Mouse (Mus musculus) ES-Bruce4 (cell line): ENCODE measurements at regions not wholly inside any gene's neighbourhood (a gene's known extent, or its start where the extent isn't known, plus 50 kb on each side); places are given as distances from the start of the nearest gene placed in this dataset.

ENCODE experiments used
- H3K27ac ChIP-seq: 2 replicates; pipeline ENCODE4 v1.5.1; 2012; ENCODE audit warnings: low read length, inconsistent platforms; ENCODE audit not compliant: insufficient read depth
- H3K27me3 ChIP-seq: 2 replicates; pipeline ENCODE4 v1.6.1; 2012; ENCODE audit warnings: mild to moderate bottlenecking, low read length, inconsistent platforms; ENCODE audit not compliant: control insufficient read depth, poor library complexity, insufficient read depth, severe bottlenecking
- H3K36me3 ChIP-seq: 2 replicates; pipeline ENCODE4 v1.6.1; 2012; ENCODE audit warnings: inconsistent platforms, mild to moderate bottlenecking, low read length, moderate library complexity; ENCODE audit not compliant: control insufficient read depth, poor library complexity, insufficient read depth, severe bottlenecking
- H3K4me1 ChIP-seq: one replicate; pipeline ENCODE4 v1.8.1; 2011; ENCODE audit warnings: low read length; ENCODE audit not compliant: control insufficient read depth, insufficient read depth
- H3K4me3 ChIP-seq: 2 replicates; pipeline ENCODE4 v1.5.1; 2011; ENCODE audit warnings: low read depth, mild to moderate bottlenecking, low read length
- H3K9ac ChIP-seq: 2 replicates; pipeline ENCODE4 v1.6.1; 2012; ENCODE audit warnings: low read depth, mild to moderate bottlenecking, inconsistent platforms; ENCODE audit not compliant: poor library complexity, severe bottlenecking
- H3K9me3 ChIP-seq: replicated peaks from 2 replicates; pipeline ENCODE4 v1.6.1; 2012; ENCODE audit warnings: mild to moderate bottlenecking, low read length, inconsistent platforms; ENCODE audit not compliant: control insufficient read depth, poor library complexity, insufficient read depth, severe bottlenecking
- CTCF ChIP-seq: IDR thresholded peaks from one replicate; pipeline ENCODE4 v1.8.1; 2011; ENCODE audit warnings: low read depth, low read length
- EP300 ChIP-seq: IDR thresholded peaks from 2 replicates; pipeline ENCODE4 v1.6.1; 2011; ENCODE audit warnings: low read depth, low read length; ENCODE audit not compliant: insufficient read depth
- POLR2A ChIP-seq: IDR thresholded peaks from one replicate; pipeline ENCODE4 v1.8.1; 2011; ENCODE audit warnings: low read length; ENCODE audit not compliant: insufficient read depth

DNA sequence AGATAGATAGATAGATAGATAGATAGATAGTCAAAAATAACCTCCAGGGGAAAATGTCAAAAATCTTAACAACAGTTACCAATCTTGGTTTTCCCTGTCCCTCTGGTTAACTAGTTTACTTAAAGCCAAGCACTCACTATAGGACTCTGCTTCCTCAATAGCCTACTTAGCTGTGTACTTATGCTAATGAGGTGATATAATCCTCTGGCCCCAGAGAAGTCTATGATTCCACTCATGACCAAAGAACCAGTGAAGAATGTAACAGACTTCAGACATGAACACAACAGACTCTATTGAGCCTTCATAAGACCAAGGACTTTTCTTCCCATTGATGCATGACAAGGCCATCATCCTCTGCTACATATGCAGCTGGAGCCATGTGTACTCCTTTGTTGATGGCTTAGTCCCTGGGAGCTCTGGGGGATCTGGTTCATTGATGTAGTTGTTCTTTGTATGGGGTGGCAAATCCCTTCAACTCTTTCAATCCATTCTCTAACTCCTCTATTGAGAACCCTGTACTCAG lies 589.9 kb upstream of the Dpp10 start:
- Histone ChIP-seq H3K4me3 (no peak overlapping the region), H3K4me1 (no peaks in the 10 kb centered on the region), H3K27me3 (no peaks in the 10 kb centered on the region), H3K36me3 (no peaks in the 10 kb centered on the region), H3K27ac (no peak overlapping the region), H3K9ac (no peak overlapping the region), H3K9me3 (no peaks in the 10 kb centered on the region)
- TF ChIP-seq POLR2A: no peak
- TF ChIP-seq CTCF: no peak
- TF ChIP-seq EP300: no peak

GRCm38 (mm10) chr1:124630084-124630483 lies 584.7 kb upstream of the Dpp10 start:
- Histone ChIP-seq H3K4me1 (no peaks in the 10 kb centered on the region), H3K9me3 (no peaks in the 10 kb centered on the region), H3K4me3 (no peak overlapping the region), H3K36me3 (no peaks in the 10 kb centered on the region), H3K9ac (no peak overlapping the region), H3K27ac (no peak overlapping the region), H3K27me3 (no peaks in the 10 kb centered on the region)
- no peak for TF ChIP-seq EP300
- no peak for TF ChIP-seq POLR2A
- TF ChIP-seq CTCF: no peak

DNA sequence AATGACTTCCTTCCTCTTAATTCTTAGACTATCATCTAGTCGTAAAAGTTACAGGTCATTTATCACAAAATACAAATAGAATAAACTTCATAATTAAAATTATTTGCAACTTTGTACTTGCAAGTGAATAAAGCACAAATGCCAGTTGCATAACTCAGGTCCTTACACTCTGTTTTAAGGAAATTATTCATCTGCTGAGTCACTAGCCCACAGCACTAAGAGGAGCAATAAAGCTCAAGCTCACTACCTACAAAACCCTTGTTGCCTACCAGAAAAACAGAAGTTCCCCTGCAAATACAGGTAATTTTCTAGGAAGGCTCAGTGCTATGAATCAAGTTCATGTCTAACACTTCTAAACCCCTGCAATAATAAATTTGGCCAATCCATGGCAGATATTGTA lies 539.3 kb upstream of the Dpp10 start:
- TF ChIP-seq CTCF: no peak
- TF ChIP-seq POLR2A: no peak
- TF ChIP-seq EP300: no peak
- H3K4me3 ChIP-seq: no peak overlapping the region
- H3K27me3 ChIP-seq: no peaks in the 10 kb centered on the region
- no peaks in the 10 kb centered on the region for H3K36me3 ChIP-seq
- H3K4me1 ChIP-seq: no peaks in the 10 kb centered on the region
- H3K27ac ChIP-seq: no peak overlapping the region
- no peak overlapping the region for H3K9ac ChIP-seq
- H3K9me3 ChIP-seq: no peaks in the 10 kb centered on the region
